Mouse (Mus musculus): ENCODE measurements at regions not wholly inside any gene's neighbourhood (a gene's known extent, or its start where the extent isn't known, plus 50 kb on each side); places are given as distances from the start of the nearest gene placed in this dataset.
"Not testable (repeated sequence)": the region's sequence is repeated elsewhere in the genome, so short reads cannot be mapped to it uniquely, and the experiment has no call there.

DNA sequence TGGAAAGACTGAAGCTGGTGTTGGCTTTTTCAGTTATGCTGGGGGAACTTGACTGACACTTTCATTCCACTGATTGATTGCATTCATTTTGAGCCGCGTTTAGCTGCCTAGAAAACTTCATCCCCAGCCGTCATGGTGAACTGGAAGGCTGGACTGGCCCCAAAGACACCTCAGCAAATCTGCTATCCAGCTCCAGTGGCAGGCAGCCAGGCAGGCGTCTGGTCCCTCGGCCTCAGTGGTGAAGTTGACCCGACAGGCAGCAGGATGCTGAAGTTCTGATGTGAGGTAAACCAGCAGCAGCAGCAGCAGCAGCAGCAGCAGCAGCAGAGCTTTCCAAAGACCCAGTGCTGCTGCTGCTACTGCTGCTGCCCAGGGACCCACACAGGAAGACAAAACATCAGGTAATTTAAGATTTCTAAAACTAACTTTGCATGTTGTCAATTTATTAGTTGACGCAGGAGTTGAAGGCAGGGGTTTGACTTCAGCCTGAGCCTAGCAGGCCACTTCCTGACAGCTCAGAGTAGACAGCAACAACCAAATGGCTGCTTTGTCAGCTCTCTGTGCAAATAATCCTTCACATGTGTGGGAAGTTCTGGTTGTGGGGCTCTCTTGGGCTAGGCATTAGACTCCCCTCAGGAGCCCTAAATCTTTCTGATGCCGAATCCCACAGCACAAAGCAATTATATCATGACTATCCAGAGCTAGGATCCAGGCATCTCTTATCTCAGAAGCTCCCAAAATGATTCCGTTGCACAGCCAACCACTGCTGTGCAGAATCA lies 200.4 kb upstream of the Nhs start:
- ATAC-seq (replicated peaks in 1 of 2; ENCODE audit: insufficient read depth in 1 of 2, low FRiP score in 2 of 2, low TSS enrichment in 1 of 2, low read depth in 1 of 2, poor library complexity in 2 of 2, severe bottlenecking in 2 of 2): no peak

DNA sequence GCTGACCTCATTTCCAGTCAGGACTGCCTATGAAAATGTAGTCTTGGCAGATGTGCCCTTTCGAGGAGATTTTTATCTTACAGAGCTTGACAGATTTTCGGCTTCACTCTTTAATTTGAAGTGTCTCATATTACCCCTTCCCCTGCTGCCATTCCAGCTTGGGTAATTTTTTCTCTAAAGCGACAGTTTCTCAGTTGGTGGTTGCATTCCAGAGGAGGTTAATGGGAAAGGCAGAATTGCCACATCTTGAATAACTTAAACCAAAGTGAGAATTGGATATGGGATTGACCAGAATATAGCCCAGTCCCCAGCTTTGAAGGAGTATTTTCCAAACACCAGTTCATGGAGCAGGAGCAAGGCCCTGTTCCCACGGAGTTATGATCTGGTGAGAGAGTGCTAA lies 188.8 kb upstream of the Nhs start:
- ATAC-seq (replicated peaks in 1 of 2; ENCODE audit: insufficient read depth in 1 of 2, low FRiP score in 2 of 2, low TSS enrichment in 1 of 2, low read depth in 1 of 2, poor library complexity in 2 of 2, severe bottlenecking in 2 of 2): no peak

DNA sequence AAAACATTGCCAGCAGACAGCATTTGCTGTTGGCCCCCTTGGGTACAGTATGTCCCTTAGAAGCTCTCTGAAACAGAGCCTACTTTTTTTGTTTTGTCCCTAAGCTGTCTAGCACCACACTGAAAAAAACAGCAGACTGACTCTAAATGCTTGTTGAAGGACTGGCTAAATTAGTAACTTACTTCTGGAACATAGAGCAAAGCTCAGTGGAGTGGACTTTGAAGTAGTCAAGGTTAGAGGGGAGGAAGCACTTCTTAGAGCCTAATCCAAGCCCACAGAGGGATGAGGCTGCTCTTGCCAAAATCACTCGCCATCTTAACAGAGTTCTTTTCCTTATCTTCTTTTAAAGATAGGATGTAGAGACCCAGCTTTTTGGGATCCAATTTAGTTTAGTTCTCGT lies 188.4 kb upstream of the Nhs start:
- ATAC-seq (replicated peaks in 1 of 2; ENCODE audit: insufficient read depth in 1 of 2, low FRiP score in 2 of 2, low TSS enrichment in 1 of 2, low read depth in 1 of 2, poor library complexity in 2 of 2, severe bottlenecking in 2 of 2): no peak

GRCm38 (mm10) chrX:162345497-162346143 lies 186.1 kb upstream of the Nhs start:
- ATAC-seq (replicated peaks in 1 of 2; ENCODE audit: insufficient read depth in 1 of 2, low FRiP score in 2 of 2, low TSS enrichment in 1 of 2, low read depth in 1 of 2, poor library complexity in 2 of 2, severe bottlenecking in 2 of 2): no peak

DNA sequence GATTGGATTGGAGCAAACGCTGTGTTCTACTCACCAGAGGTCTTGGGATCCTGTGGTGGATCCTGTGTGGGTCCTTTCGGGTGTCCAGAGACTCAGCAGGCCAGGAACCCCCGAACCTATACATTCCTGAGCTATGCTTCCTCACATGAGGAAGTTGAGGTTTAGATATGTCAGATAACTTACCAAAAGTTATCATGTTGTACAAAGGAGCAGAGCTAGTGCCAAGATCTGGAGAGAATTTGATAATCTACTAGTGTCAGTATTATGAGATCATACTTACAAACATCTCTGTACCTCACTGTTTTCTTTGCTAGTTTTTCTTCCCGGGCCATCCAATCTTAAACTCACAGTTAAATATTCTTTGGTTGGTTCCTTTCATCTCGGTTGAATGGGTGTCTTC lies 172.6 kb upstream of the Nhs start:
- no peak for ATAC-seq (replicated peaks in 1 of 2; ENCODE audit: insufficient read depth in 1 of 2, low FRiP score in 2 of 2, low TSS enrichment in 1 of 2, low read depth in 1 of 2, poor library complexity in 2 of 2, severe bottlenecking in 2 of 2)

- ATAC-seq (replicated peaks in 1 of 2; ENCODE audit: insufficient read depth in 1 of 2, low FRiP score in 2 of 2, low TSS enrichment in 1 of 2, low read depth in 1 of 2, poor library complexity in 2 of 2, severe bottlenecking in 2 of 2): no peak
Measured at GRCm38 (mm10) chrX:162307646-162308045, 148.1 kb upstream of the Nhs start.

- no peak for ATAC-seq (replicated peaks in 1 of 2; ENCODE audit: insufficient read depth in 1 of 2, low FRiP score in 2 of 2, low TSS enrichment in 1 of 2, low read depth in 1 of 2, poor library complexity in 2 of 2, severe bottlenecking in 2 of 2)
Measured at GRCm38 (mm10) chrX:162304145-162304544, 144.6 kb upstream of the Nhs start.

GRCm38 (mm10) chrX:162302788-162303187 lies 143.3 kb upstream of the Nhs start:
- ATAC-seq (replicated peaks in 1 of 2; ENCODE audit: insufficient read depth in 1 of 2, low FRiP score in 2 of 2, low TSS enrichment in 1 of 2, low read depth in 1 of 2, poor library complexity in 2 of 2, severe bottlenecking in 2 of 2): no peak

GRCm38 (mm10) chrX:162291234-162291633 lies 131.7 kb upstream of the Nhs start:
- no peak for ATAC-seq (replicated peaks in 1 of 2; ENCODE audit: insufficient read depth in 1 of 2, low FRiP score in 2 of 2, low TSS enrichment in 1 of 2, low read depth in 1 of 2, poor library complexity in 2 of 2, severe bottlenecking in 2 of 2)

DNA sequence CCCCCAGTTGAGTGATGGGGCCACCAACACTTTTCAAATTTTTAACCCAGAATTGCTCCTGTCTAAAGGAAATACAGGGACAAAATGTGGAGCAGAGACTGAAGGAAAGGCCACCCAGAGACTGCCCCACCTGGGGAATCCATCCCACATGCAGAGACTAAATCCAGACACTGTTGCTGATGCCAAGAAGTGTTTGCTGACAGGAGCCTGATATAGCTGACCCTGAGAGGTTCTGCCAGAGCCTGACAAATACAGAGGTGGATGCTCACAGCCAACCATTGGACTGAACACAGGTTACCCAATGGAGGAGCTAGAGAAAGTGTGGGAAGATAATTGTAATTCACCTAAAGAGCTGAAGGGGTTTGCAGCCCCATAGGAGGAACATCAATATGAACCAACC lies 126.6 kb upstream of the Nhs start:
- ATAC-seq (replicated peaks in 1 of 2; ENCODE audit: insufficient read depth in 1 of 2, low FRiP score in 2 of 2, low TSS enrichment in 1 of 2, low read depth in 1 of 2, poor library complexity in 2 of 2, severe bottlenecking in 2 of 2): not testable (repeated sequence)

GRCm38 (mm10) chrX:162284252-162284651 lies 124.7 kb upstream of the Nhs start:
- ATAC-seq (replicated peaks in 1 of 2; ENCODE audit: insufficient read depth in 1 of 2, low FRiP score in 2 of 2, low TSS enrichment in 1 of 2, low read depth in 1 of 2, poor library complexity in 2 of 2, severe bottlenecking in 2 of 2): peak; percentile 12 to 68; a peak in 1 of 4 replicates

GRCm38 (mm10) chrX:162282690-162283089 lies 123.2 kb upstream of the Nhs start:
- no peak for ATAC-seq (replicated peaks in 1 of 2; ENCODE audit: insufficient read depth in 1 of 2, low FRiP score in 2 of 2, low TSS enrichment in 1 of 2, low read depth in 1 of 2, poor library complexity in 2 of 2, severe bottlenecking in 2 of 2)

DNA sequence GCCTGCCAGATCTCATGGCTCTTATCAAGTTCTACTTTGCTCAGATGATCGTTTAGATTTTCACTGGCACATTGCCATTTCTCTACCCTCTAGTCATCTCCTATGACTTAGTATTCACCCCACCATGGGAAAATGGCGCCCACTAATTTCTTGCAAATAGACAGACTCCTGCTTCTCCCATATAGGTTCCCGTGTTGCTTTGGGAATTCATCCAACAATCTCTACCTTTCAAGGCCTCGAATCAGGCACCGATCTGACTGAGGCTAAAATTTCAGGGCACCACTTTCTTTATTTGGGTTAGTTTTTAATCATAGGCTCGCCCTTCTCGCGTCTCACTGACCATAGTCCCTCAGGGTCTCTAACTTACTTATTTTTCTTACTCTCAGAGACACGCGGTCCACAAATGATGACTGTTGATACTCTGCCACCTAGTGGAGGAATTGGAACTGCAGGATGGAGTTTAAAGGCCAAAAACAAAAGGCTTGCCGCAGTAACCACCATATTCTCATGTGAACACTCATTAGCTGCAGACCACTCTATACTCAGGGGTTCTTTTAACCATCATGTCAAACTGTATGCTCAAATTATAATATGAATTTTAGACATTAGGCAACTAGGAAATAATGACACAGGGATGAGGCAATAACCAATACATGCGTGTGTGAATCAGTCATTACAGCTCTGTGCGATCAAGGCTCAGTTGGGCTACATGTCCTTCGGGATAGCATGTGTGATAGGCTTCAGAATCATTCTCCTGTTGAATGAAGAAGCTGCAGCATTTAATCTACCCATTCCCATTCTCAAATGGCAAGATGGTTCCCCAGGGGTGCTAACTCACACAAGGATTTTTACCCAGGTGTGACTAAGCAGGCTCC lies 119.5 kb upstream of the Nhs start:
- peak; percentile 36 to 59; a peak in 1 of 4 replicates for ATAC-seq (replicated peaks in 1 of 2; ENCODE audit: insufficient read depth in 1 of 2, low FRiP score in 2 of 2, low TSS enrichment in 1 of 2, low read depth in 1 of 2, poor library complexity in 2 of 2, severe bottlenecking in 2 of 2)

DNA sequence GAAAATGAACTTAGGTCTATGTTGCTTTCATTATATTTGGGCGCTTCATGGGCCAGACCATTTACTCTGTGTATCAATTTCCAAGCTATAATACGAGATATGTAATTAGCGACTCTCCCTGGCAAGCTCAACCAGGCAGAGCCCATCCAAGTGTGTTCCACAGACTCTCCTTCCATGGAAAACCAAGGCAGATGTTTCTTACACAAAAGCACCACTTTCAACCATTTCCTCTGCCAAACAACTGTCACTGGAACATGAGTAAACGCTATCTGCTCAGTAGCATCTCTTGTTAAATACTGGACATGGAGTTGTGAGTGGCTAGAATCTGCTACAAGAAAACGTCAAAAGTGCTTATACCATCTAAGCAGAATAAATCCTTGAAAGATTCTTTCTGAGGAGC lies 115.1 kb upstream of the Nhs start:
- no peak for ATAC-seq (replicated peaks in 1 of 2; ENCODE audit: insufficient read depth in 1 of 2, low FRiP score in 2 of 2, low TSS enrichment in 1 of 2, low read depth in 1 of 2, poor library complexity in 2 of 2, severe bottlenecking in 2 of 2)

GRCm38 (mm10) chrX:162271189-162271588 lies 111.7 kb upstream of the Nhs start:
- ATAC-seq (replicated peaks in 1 of 2; ENCODE audit: insufficient read depth in 1 of 2, low FRiP score in 2 of 2, low TSS enrichment in 1 of 2, low read depth in 1 of 2, poor library complexity in 2 of 2, severe bottlenecking in 2 of 2): no peak

DNA sequence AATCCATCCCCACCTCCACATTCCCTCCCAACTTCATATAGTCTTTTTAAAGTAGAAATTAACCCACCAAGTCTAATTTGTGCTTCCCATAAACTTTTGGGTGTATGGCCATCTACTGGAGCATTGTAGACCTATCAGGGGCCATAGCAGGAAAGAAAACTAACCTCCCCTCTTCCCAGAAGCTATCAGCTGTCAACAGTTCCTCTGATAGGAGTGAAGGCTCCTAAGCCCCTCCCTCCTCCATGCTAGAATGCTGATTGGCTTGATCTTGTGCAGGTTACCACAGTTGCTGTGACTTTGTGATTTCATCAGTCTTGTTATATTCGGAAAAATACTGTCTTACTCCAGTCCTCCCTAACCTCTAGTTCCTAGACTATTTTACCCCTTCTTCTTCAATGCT lies 109.4 kb upstream of the Nhs start:
- no peak for ATAC-seq (replicated peaks in 1 of 2; ENCODE audit: insufficient read depth in 1 of 2, low FRiP score in 2 of 2, low TSS enrichment in 1 of 2, low read depth in 1 of 2, poor library complexity in 2 of 2, severe bottlenecking in 2 of 2)

GRCm38 (mm10) chrX:162268112-162268511 lies 108.6 kb upstream of the Nhs start:
- no peak for ATAC-seq (replicated peaks in 1 of 2; ENCODE audit: insufficient read depth in 1 of 2, low FRiP score in 2 of 2, low TSS enrichment in 1 of 2, low read depth in 1 of 2, poor library complexity in 2 of 2, severe bottlenecking in 2 of 2)

GRCm38 (mm10) chrX:162267679-162268078 lies 108.1 kb upstream of the Nhs start:
- ATAC-seq (replicated peaks in 1 of 2; ENCODE audit: insufficient read depth in 1 of 2, low FRiP score in 2 of 2, low TSS enrichment in 1 of 2, low read depth in 1 of 2, poor library complexity in 2 of 2, severe bottlenecking in 2 of 2): no peak
